ENCODE assay signal across 8 mouse cellular contexts in genomic region chr13:43183248-43184055, GRCm38 (mm10). TPM values are rescaled to one million over a fixed set of nuclear protein-coding genes. Genes with fewer than 3 reads are reported as not detected.
A peak's percentile ranks its signal among the peaks of the same experiment; 100 is the strongest.
DNase-seq lines count a peak whose midpoint lies in the region; ATAC-seq and TF ChIP-seq lines count a peak whose summit lies in the region.

No protein-coding gene starts in this region.

- H3K4me3 ChIP-seq in heart, embryonic 12.5 days, result peak overlapping the region; percentile 34
- H3K4me3 ChIP-seq in MEL (ENCODE audit: control insufficient read depth in 1 of 2, insufficient read depth in 1 of 2, low read depth in 2 of 2, low read length in 2 of 2), result peak overlapping the region; percentile 14 to 23; a peak in 3 of 4 replicates
- H3K4me3 ChIP-seq in forebrain, postnatal 0 days (ENCODE audit: low read depth, low read length), result peak overlapping the region; percentile 25
- H3K4me3 ChIP-seq in midbrain, embryonic 10.5 days, result peak overlapping the region; percentile 44

- H3K36me3 ChIP-seq in heart, embryonic 12.5 days, result no peaks in the 10 kb centered on the region
- peaks cover 0 to 3% of the 10 kb centered on the region in 2 experiments; a peak in 2 of 4 replicates for H3K36me3 ChIP-seq in MEL (ENCODE audit: control insufficient read depth in 1 of 2, insufficient read depth in 2 of 2, low read length in 2 of 2)
- no peaks in the 10 kb centered on the region for H3K36me3 ChIP-seq in forebrain, postnatal 0 days (ENCODE audit: insufficient read depth)
- H3K36me3 ChIP-seq in midbrain, embryonic 10.5 days, result no peaks in the 10 kb centered on the region

- ATAC-seq in heart, embryonic 12.5 days (ENCODE audit: insufficient number of reproducible peaks, low FRiP score), result peak; percentile 26; the same call in 1 of the 2 replicates
- peak; percentile 64 for ATAC-seq in forebrain, postnatal 0 days

- no peak for DNase-seq in heart, postnatal 4 days
- peak; percentile 55 for DNase-seq in MEL (ENCODE audit: low read depth, low spot score)
- no peak for DNase-seq in forebrain, postnatal 0 days
- no peak for DNase-seq in midbrain, embryonic 10.5 days (ENCODE audit: low spot score)
- DNase-seq in cerebellum, adult 8-10 months, result no peak
- no peak for DNase-seq in adrenal gland, postnatal 36 days
- no peak for DNase-seq in right cerebral cortex, postnatal 14 days

- no peak; a peak in 1 of 4 replicates for TF ChIP-seq EP300 in MEL (IDR thresholded peaks at IDR 0.05; ENCODE audit: low read depth in 1 of 2, low read length in 2 of 2)

- 53% methylated on average over 8 of the region's 8 CpGs for WGBS in heart, embryonic 12.5 days
- WGBS in forebrain, postnatal 0 days, result 27% methylated on average over 8 of the region's 8 CpGs
- 66% methylated on average over 8 of the region's 8 CpGs for WGBS in midbrain, embryonic 10.5 days

- no peaks in the 10 kb centered on the region for H3K9me3 ChIP-seq in heart, embryonic 12.5 days (replicated peaks)
- H3K9me3 ChIP-seq in MEL (replicated peaks; ENCODE audit: insufficient read depth, low read length), result no peaks in the 10 kb centered on the region
- H3K9me3 ChIP-seq in forebrain, postnatal 0 days (ENCODE audit: low read length), result no peaks in the 10 kb centered on the region
- no peaks in the 10 kb centered on the region for H3K9me3 ChIP-seq in midbrain, embryonic 10.5 days (replicated peaks)

- no peak for TF ChIP-seq RAD21 in MEL (IDR thresholded peaks at IDR 0.05; ENCODE audit: low read depth, low read length)

- 0 out of 2 replicates have a peak overlapping the region, but pooled peaks have one; percentile 28 for H3K9ac ChIP-seq in heart, embryonic 12.5 days
- peak overlapping the region; percentile 33; the same call in 1 of the 2 replicates for H3K9ac ChIP-seq in MEL (ENCODE audit: control insufficient read depth, low read depth, low read length, poor library complexity, severe bottlenecking)
- no peak overlapping the region for H3K9ac ChIP-seq in forebrain, postnatal 0 days

- H3K27me3 ChIP-seq in heart, embryonic 12.5 days (replicated peaks), result 0 out of 2 replicates have a peak, but pooled peaks cover 9% of the 10 kb centered on the region
- no peaks in the 10 kb centered on the region; a peak in 1 of 4 replicates for H3K27me3 ChIP-seq in MEL (ENCODE audit: control insufficient read depth in 1 of 2, insufficient read depth in 2 of 2, low read length in 2 of 2)
- H3K27me3 ChIP-seq in forebrain, postnatal 0 days (ENCODE audit: insufficient read depth, low read length), result no peaks in the 10 kb centered on the region
- H3K27me3 ChIP-seq in midbrain, embryonic 10.5 days (ENCODE audit: low read depth, poor library complexity, severe bottlenecking), result peaks cover 8% of the 10 kb centered on the region

- peak overlapping the region; percentile 61 for H3K4me2 ChIP-seq in heart, embryonic 12.5 days
- peak overlapping the region; percentile 45 for H3K4me2 ChIP-seq in forebrain, postnatal 0 days (ENCODE audit: low read depth)

- H3K4me1 ChIP-seq in heart, embryonic 12.5 days (replicated peaks), result peaks cover 29% of the 10 kb centered on the region
- peaks cover 0 to 10% of the 10 kb centered on the region in 2 experiments; a peak in 2 of 4 replicates for H3K4me1 ChIP-seq in MEL (ENCODE audit: control insufficient read depth in 1 of 2, insufficient read depth in 2 of 2, low read length in 2 of 2)
- no peaks in the 10 kb centered on the region for H3K4me1 ChIP-seq in forebrain, postnatal 0 days (ENCODE audit: insufficient read depth)
- peaks cover 30% of the 10 kb centered on the region for H3K4me1 ChIP-seq in midbrain, embryonic 10.5 days

- no peak; a peak in 1 of 6 replicates for TF ChIP-seq CTCF in MEL (IDR thresholded peaks at IDR 0.05 in 2 of 3, conservative IDR thresholded peaks at IDR 0.05 in 1 of 3; ENCODE audit: control insufficient read depth in 1 of 3, insufficient read depth in 1 of 3, low read depth in 2 of 3, low read length in 3 of 3, poor library complexity in 1 of 3, severe bottlenecking in 1 of 3)
- TF ChIP-seq CTCF in forebrain, postnatal 0 days (IDR thresholded peaks at IDR 0.05; ENCODE audit: low read depth), result no peak

- no peak for TF ChIP-seq POLR2A in MEL (IDR thresholded peaks at IDR 0.05; ENCODE audit: control insufficient read depth in 1 of 2, insufficient read depth in 1 of 2, low read depth in 1 of 2, low read length in 2 of 2, poor library complexity in 1 of 2)

- H3K79me2 ChIP-seq in MEL (ENCODE audit: control insufficient read depth, insufficient read depth, low read length, poor library complexity), result no peaks in the 10 kb centered on the region

- no peak overlapping the region for H3K27ac ChIP-seq in heart, embryonic 12.5 days (ENCODE audit: poor library complexity, severe bottlenecking)
- no peak overlapping the region for H3K27ac ChIP-seq in MEL (ENCODE audit: control insufficient read depth, low read depth, low read length)
- no peak overlapping the region for H3K27ac ChIP-seq in forebrain, postnatal 0 days (ENCODE audit: low read depth, low read length)
- peak overlapping the region; percentile 67 for H3K27ac ChIP-seq in midbrain, embryonic 10.5 days (replicated peaks)

TF ChIP-seq in MEL, 35 proteins besides CTCF, POLR2A, EP300 and RAD21:
- TF ChIP-seq MYC (IDR thresholded peaks at IDR 0.05; ENCODE audit: low read depth, low read length) (no peak), BHLHE40 (IDR thresholded peaks at IDR 0.05; ENCODE audit: borderline replicate concordance, low read depth, low read length) (peak; percentile 5; the same call in 1 of the 2 replicates), ELF1 (IDR thresholded peaks at IDR 0.05; ENCODE audit: low read depth, low read length) (no peak), ETS1 (IDR thresholded peaks at IDR 0.05; ENCODE audit: low read depth, low read length) (0 out of 2 replicates have a peak, but pooled peaks have one; percentile 7)

RNA-seq across cellular contexts. Expression of gene Tbc1d7, which starts 12.2 kb away (rescaled TPM):
- polyA plus RNA-seq in heart, embryonic 12.5 days (2016; fragmentation: Nextera tagmentation; extraction: Ambion mirVana), result 50.9 and 52.3 TPM in 2 replicates
- 10 to 100 TPM; 40.3 to 45.0 TPM for total RNA-seq in heart, postnatal 4 days (2021)
- 11.6 and 12.0 TPM in 2 replicates for total RNA-seq in MEL (2012; rRNA removed)
- polyA plus RNA-seq in MEL (2012; ENCODE audit: insufficient read depth in 1 of 2, insufficient read length in 2 of 2, low read depth in 1 of 2, low replicate concordance in 2 of 2, missing spikeins in 1 of 2), result 10 to 100 TPM in 1 of 2 experiments, not detected in 1; 29.4 TPM
- total RNA-seq in forebrain, postnatal 0 days (2014; rRNA removed), result 40.0 and 41.6 TPM in 2 replicates
- polyA plus RNA-seq in forebrain, postnatal 0 days (2015; fragmentation: Nextera tagmentation; extraction: Ambion mirVana), result 69.0 and 84.8 TPM in 2 replicates
- 66.6 and 68.3 TPM in 2 replicates for polyA plus RNA-seq in midbrain, embryonic 10.5 days (2016; fragmentation: Nextera tagmentation; extraction: Ambion mirVana)
- total RNA-seq in adrenal gland, postnatal 36 days (2021), result 10 to 100 TPM; 16.7 to 17.9 TPM
